ENCODE assay signal across 9 mouse cellular contexts in genomic region chr9:74863655-74864443, GRCm38 (mm10). TPM values are rescaled to one million over a fixed set of nuclear protein-coding genes. Genes with fewer than 3 reads are reported as not detected.
DNase-seq lines count a peak whose midpoint lies in the region; ATAC-seq and TF ChIP-seq lines count a peak whose summit lies in the region.
"Had no signal": no experiment of that assay in that cellular context is flagged by ENCODE, and none has a peak within 500 bp of the region (broad histone marks: within the 10 kb centered on the region; RNA-seq: fewer than 3 reads in every experiment).

No protein-coding gene starts in this region.

- no peak for ATAC-seq in lung, embryonic 14.5 days (ENCODE audit: insufficient read depth)
- no peak for ATAC-seq in forebrain, embryonic 16.5 days
- ATAC-seq in liver, embryonic 13.5 days (ENCODE audit: low read depth) = no peak
- ATAC-seq in stomach, postnatal 0 days (ENCODE audit: low FRiP score, low TSS enrichment) = no peak
- ATAC-seq in erythroid progenitor cell, adult 5-6 weeks (replicated peaks; ENCODE audit: low FRiP score, poor library complexity, severe bottlenecking) = no peak

- H3K36me3 ChIP-seq in lung, embryonic 14.5 days (ENCODE audit: insufficient read depth) = no peaks in the 10 kb centered on the region
- no peaks in the 10 kb centered on the region for H3K36me3 ChIP-seq in forebrain, embryonic 16.5 days (ENCODE audit: control insufficient read depth, insufficient read depth)
- H3K36me3 ChIP-seq in liver, embryonic 13.5 days = no peaks in the 10 kb centered on the region
- H3K36me3 ChIP-seq in stomach, postnatal 0 days (ENCODE audit: control insufficient read depth, insufficient read depth, low read length) = no peaks in the 10 kb centered on the region

- no peak for TF ChIP-seq CTCF in lung, embryonic 14.5 days (IDR thresholded peaks at IDR 0.05; ENCODE audit: low read depth)
- no peak for TF ChIP-seq CTCF in stomach, postnatal 0 days (IDR thresholded peaks at IDR 0.05; ENCODE audit: low read depth)

- H3K27ac ChIP-seq in lung, embryonic 14.5 days (ENCODE audit: low read depth) = no peak overlapping the region
- no peak overlapping the region for H3K27ac ChIP-seq in forebrain, embryonic 16.5 days (ENCODE audit: low read length)
- peak overlapping the region; percentile 34 for H3K27ac ChIP-seq in liver, embryonic 13.5 days
- H3K27ac ChIP-seq in stomach, postnatal 0 days (replicated peaks) = no peak overlapping the region

- 2% methylated on average over 36 of the region's 36 CpGs for WGBS in lung, embryonic 14.5 days
- WGBS in forebrain, embryonic 16.5 days = under 1% methylated on average over 36 of the region's 36 CpGs
- 3% methylated on average over 36 of the region's 36 CpGs for WGBS in liver, embryonic 13.5 days (ENCODE audit: insufficient replicate concordance)
- WGBS in stomach, postnatal 0 days = 5% methylated on average over 36 of the region's 36 CpGs

- TF ChIP-seq EP300 in stomach, postnatal 0 days (optimal IDR thresholded peaks at IDR 0.05) = no peak

- no peak overlapping the region for H3K9ac ChIP-seq in lung, embryonic 14.5 days
- no peak overlapping the region for H3K9ac ChIP-seq in forebrain, embryonic 16.5 days (replicated peaks; ENCODE audit: low read depth, low read length)
- peak overlapping the region; percentile 61 for H3K9ac ChIP-seq in liver, embryonic 13.5 days
- H3K9ac ChIP-seq in stomach, postnatal 0 days (ENCODE audit: low read length) = no peak overlapping the region

- no peaks in the 10 kb centered on the region for H3K9me3 ChIP-seq in lung, embryonic 14.5 days (ENCODE audit: low read depth, low read length)
- H3K9me3 ChIP-seq in forebrain, embryonic 16.5 days (ENCODE audit: control insufficient read depth, low read length) = no peaks in the 10 kb centered on the region
- no peaks in the 10 kb centered on the region for H3K9me3 ChIP-seq in liver, embryonic 13.5 days (replicated peaks)
- H3K9me3 ChIP-seq in stomach, postnatal 0 days (ENCODE audit: control insufficient read depth, low read length) = no peaks in the 10 kb centered on the region

- DNase-seq in lung, embryonic 14.5 days = no peak
- DNase-seq in lung, postnatal 25 days (ENCODE audit: low spot score) = no peak
- DNase-seq in liver, embryonic 13.5 days = no peak
- DNase-seq in stomach, postnatal 0 days (ENCODE audit: low spot score) = no peak
- no peak for DNase-seq in thymus, postnatal 4 days

- H3K4me1 ChIP-seq in lung, embryonic 14.5 days (ENCODE audit: insufficient read depth) = no peaks in the 10 kb centered on the region
- peaks cover 38% of the 10 kb centered on the region for H3K4me1 ChIP-seq in forebrain, embryonic 16.5 days (replicated peaks; ENCODE audit: control insufficient read depth, insufficient read depth, low read length)
- H3K4me1 ChIP-seq in liver, embryonic 13.5 days (replicated peaks) = peaks cover 6% of the 10 kb centered on the region; the same call in 1 of the 2 replicates
- 0 out of 2 replicates have a peak, but pooled peaks cover 2% of the 10 kb centered on the region for H3K4me1 ChIP-seq in stomach, postnatal 0 days (replicated peaks; ENCODE audit: control insufficient read depth, insufficient read depth)

- 0 out of 2 replicates have a peak overlapping the region, but pooled peaks have one; percentile 48 for H3K4me3 ChIP-seq in lung, embryonic 14.5 days (ENCODE audit: low read depth, low read length)
- H3K4me3 ChIP-seq in forebrain, embryonic 16.5 days (replicated peaks; ENCODE audit: low read length) = peak overlapping the region; percentile 19
- peak overlapping the region; percentile 57 for H3K4me3 ChIP-seq in liver, embryonic 13.5 days (replicated peaks)
- peak overlapping the region; percentile 10 for H3K4me3 ChIP-seq in stomach, postnatal 0 days (ENCODE audit: low read depth, low read length)
- H3K4me3 ChIP-seq: megakaryocyte, embryonic 14.5 days had no signal

- peaks cover 100% of the 10 kb centered on the region for H3K27me3 ChIP-seq in lung, embryonic 14.5 days (ENCODE audit: insufficient read depth, low read length)
- H3K27me3 ChIP-seq in forebrain, embryonic 16.5 days (replicated peaks; ENCODE audit: control insufficient read depth, insufficient read depth, low read length) = peaks cover 77% of the 10 kb centered on the region
- peaks cover 100% of the 10 kb centered on the region for H3K27me3 ChIP-seq in liver, embryonic 13.5 days
- H3K27me3 ChIP-seq in stomach, postnatal 0 days (ENCODE audit: control insufficient read depth, insufficient read depth, low read length) = peaks cover 25% of the 10 kb centered on the region

- peak overlapping the region; percentile 96; the same call in 1 of the 2 replicates for H3K4me2 ChIP-seq in lung, embryonic 14.5 days
- H3K4me2 ChIP-seq in forebrain, embryonic 16.5 days (ENCODE audit: low read length) = peak overlapping the region; percentile 35
- H3K4me2 ChIP-seq in liver, embryonic 13.5 days = peak overlapping the region; percentile 57
- H3K4me2 ChIP-seq in stomach, postnatal 0 days (replicated peaks; ENCODE audit: low read depth) = no peak overlapping the region; the same call in 1 of the 2 replicates

RNA-seq across cellular contexts. Expression of gene Onecut1, which starts 2.1 kb away (rescaled TPM):
- polyA plus RNA-seq in lung, embryonic 14.5 days (2014; fragmentation: Nextera tagmentation; extraction: Ambion mirVana) = not detected in 2 replicates
- 0.51 and 0.80 TPM in 2 replicates for polyA plus RNA-seq in forebrain, embryonic 16.5 days (2015; fragmentation: Nextera tagmentation; extraction: Ambion mirVana)
- polyA plus RNA-seq in liver, embryonic 13.5 days (2015; fragmentation: Nextera tagmentation; extraction: Ambion mirVana) = 1.2 and 1.6 TPM in 2 replicates
- 0.08 and 0.10 TPM in 2 replicates for polyA plus RNA-seq in stomach, postnatal 0 days (2015; fragmentation: Nextera tagmentation; extraction: Ambion mirVana)
- not detected in 2 replicates for total RNA-seq in erythroid progenitor cell, adult 5-6 weeks (2015; ENCODE audit: low replicate concordance)
- total RNA-seq in erythroid progenitor cell, adult 5-6 weeks (2017; ENCODE audit: low replicate concordance) = not detected in 2 replicates
- polyA plus RNA-seq: heart, embryonic 16.5 days had no signal
